Mouse (Mus musculus) neural tube, embryonic 12.5 days (tissue): ENCODE data around the gene Zbtb7b. TPM values are rescaled to one million over a fixed set of nuclear protein-coding genes. Genes with fewer than 3 reads are reported as not detected.

ENCODE experiments used
- ATAC-seq: fragments of 200-750 bp; cut with Nextera tagmentation; 2 replicates; pipeline ENCODE4 v1.8.0; 2017; ENCODE audit warnings: low read depth, mild to moderate bottlenecking, moderate TSS enrichment, moderate library complexity; ENCODE audit not compliant: low FRiP score
- H3K27ac ChIP-seq: fragments of 300-500 bp; sonication (generic); 2 replicates; pipeline ENCODE4 v1.5.1; 2016
- H3K27me3 ChIP-seq: fragments of 300-500 bp; sonication (generic); replicated peaks from 2 replicates; pipeline ENCODE4 v1.6.1; 2016; ENCODE audit warnings: mild to moderate bottlenecking
- H3K36me3 ChIP-seq: fragments of 300-500 bp; sonication (generic); 2 replicates; pipeline ENCODE4 v1.6.1; 2016; ENCODE audit warnings: mild to moderate bottlenecking
- H3K4me1 ChIP-seq: fragments of 300-500 bp; sonication (generic); 2 replicates; pipeline ENCODE4 v1.6.1; 2016
- H3K4me2 ChIP-seq: fragments of 300-500 bp; sonication (generic); replicated peaks from 2 replicates; pipeline ENCODE4 v1.6.1; 2016; ENCODE audit warnings: mild to moderate bottlenecking
- H3K4me3 ChIP-seq: fragments of 300-500 bp; sonication (generic); 2 replicates; pipeline ENCODE4 v1.5.1; 2016
- H3K9ac ChIP-seq: fragments of 300-500 bp; sonication (generic); 2 replicates; pipeline ENCODE4 v1.6.1; 2016; ENCODE audit warnings: mild to moderate bottlenecking
- H3K9me3 ChIP-seq: fragments of 300-500 bp; sonication (generic); 2 replicates; pipeline ENCODE4 v1.6.1; 2016; ENCODE audit warnings: mild to moderate bottlenecking
- WGBS: fragments of 180-500 bp; shearing (Covaris S2); methylation state at CpG from one replicate; pipeline ENCODE4 v1.1.7; 2016; 5-methylcytosine and 5-hydroxymethylcytosine counted together
- polyA plus RNA-seq: library from polyadenylated mRNA; unstranded; fragments of >200 nt; fragmentation: Nextera tagmentation; extraction: Ambion mirVana; gene quantifications from 2 replicates; pipeline ENCODE4 v1.2.1, GENCODE M21; 2016

The Zbtb7b gene
- polyA plus RNA-seq, 1 experiment from 2014 or later: 0.71 TPM

DNA sequence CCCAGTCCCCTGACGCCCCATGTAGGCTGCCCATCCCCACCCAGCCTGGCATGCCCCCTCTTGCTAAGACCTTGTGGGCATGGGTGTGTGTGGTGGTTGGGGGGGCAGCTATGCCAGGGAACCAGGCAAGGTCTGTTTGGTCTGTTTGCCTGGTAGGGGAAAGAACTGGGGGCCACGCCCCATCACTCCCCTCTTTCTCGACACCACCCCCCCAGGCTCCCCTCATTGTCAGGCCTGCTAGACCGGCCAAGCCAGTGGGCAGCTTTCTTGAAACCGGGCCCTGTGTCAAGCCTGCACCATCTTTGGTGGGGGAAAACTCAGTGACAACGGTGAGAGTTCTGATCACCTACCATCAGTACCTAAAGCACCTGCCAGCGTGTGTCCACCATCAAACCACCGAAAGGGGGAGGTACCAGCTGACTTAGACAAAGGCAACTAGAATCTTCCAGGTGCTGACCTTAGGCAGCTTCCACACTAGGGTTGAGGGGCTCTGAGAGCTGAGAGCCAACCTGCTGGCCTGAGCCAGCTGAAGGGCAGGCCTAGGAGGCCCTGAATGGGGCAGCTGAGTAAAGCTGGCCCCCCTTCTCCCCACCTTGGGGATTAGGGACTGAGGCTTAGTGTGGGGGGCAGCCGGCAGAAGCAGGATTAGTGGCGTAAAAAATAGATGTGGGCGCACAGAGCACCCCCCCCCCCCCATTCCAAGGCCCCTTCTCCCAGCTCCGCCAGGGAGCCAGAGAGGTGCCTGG, 10.1 kb downstream of the Zbtb7b start:
- no peak overlapping the region for H3K27ac ChIP-seq
- H3K4me3 ChIP-seq: no peak overlapping the region

DNA sequence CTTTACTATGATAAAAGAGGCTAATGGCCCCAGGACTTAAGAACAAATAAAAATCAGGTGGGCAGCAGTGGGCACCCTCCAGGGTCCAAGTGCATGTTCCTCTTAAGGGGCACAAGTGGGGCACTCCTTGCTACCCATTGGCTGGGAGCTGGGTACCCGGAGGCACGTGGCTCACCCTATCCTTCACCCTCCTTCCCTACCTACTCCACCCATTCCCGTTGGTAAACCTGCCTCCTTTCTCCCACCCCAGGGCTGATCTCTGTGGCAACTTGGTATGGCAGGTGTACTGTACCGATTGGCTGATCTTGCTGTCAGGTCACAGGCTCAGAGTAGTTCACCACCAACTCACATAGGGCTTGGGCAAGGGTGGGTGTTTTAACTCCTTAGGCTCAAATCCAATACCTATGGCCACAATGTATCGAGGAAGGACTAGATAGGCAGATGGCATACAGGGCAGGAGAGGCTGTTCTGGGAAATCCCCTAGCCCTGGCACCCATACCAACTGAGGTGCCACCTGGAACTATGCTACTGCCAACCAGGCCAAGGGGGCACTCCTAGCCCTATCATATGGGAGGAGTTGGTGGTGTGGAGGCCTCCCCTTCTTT, 10.8 kb downstream of the Zbtb7b start:
- 85% methylated on average over 5 of the region's 5 CpGs for WGBS
- H3K4me2 ChIP-seq: no peak overlapping the region
- no peak overlapping the region for H3K9ac ChIP-seq
- no peaks in the 10 kb centered on the region for H3K36me3 ChIP-seq
- H3K9me3 ChIP-seq: no peaks in the 10 kb centered on the region
- H3K27me3 ChIP-seq: no peaks in the 10 kb centered on the region
- H3K4me3 ChIP-seq: no peak overlapping the region
- ATAC-seq: no peak
- H3K27ac ChIP-seq: no peak overlapping the region
- H3K4me1 ChIP-seq: peaks cover 3% of the 10 kb centered on the region; the same call in 1 of the 2 replicates

More for the DNA sequence above, 10.1 kb downstream of the Zbtb7b start:
- H3K4me1 ChIP-seq: no peaks in the 10 kb centered on the region; the same call in 1 of the 2 replicates
- no peaks in the 10 kb centered on the region for H3K9me3 ChIP-seq
- H3K36me3 ChIP-seq: no peaks in the 10 kb centered on the region
- H3K9ac ChIP-seq: no peak overlapping the region
- no peaks in the 10 kb centered on the region for H3K27me3 ChIP-seq
- 78% methylated on average over 12 of the region's 12 CpGs for WGBS
- no peak for ATAC-seq
- H3K4me2 ChIP-seq: no peak overlapping the region

DNA sequence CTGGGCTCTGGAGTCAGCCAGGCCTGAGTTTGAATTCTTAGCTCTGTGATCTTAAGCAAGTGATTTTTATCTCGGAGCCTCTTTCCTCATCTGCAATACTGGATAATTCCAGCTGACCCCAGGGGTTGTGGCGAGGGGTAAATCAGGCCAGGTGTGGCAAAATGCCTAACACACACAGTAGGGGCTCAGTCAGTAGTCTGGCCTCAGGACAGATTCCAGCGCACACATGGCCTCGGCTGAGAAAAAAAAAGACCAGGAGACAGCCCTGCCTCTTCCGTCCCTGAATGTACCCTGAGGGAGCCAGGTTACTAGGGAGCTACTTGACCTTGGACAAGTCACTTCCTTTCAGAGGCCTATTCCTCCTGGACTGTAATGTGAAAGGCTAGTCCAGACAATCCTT, 11.6 kb downstream of the Zbtb7b start:
- H3K9ac ChIP-seq: no peak overlapping the region
- peaks cover 10% of the 10 kb centered on the region; the same call in 1 of the 2 replicates for H3K4me1 ChIP-seq
- H3K4me2 ChIP-seq: no peak overlapping the region
- no peaks in the 10 kb centered on the region for H3K27me3 ChIP-seq
- no peak overlapping the region for H3K4me3 ChIP-seq
- no peak for ATAC-seq
- 84% methylated on average over 5 of the region's 5 CpGs for WGBS
- no peaks in the 10 kb centered on the region for H3K9me3 ChIP-seq
- H3K36me3 ChIP-seq: no peaks in the 10 kb centered on the region
- no peak overlapping the region for H3K27ac ChIP-seq

DNA sequence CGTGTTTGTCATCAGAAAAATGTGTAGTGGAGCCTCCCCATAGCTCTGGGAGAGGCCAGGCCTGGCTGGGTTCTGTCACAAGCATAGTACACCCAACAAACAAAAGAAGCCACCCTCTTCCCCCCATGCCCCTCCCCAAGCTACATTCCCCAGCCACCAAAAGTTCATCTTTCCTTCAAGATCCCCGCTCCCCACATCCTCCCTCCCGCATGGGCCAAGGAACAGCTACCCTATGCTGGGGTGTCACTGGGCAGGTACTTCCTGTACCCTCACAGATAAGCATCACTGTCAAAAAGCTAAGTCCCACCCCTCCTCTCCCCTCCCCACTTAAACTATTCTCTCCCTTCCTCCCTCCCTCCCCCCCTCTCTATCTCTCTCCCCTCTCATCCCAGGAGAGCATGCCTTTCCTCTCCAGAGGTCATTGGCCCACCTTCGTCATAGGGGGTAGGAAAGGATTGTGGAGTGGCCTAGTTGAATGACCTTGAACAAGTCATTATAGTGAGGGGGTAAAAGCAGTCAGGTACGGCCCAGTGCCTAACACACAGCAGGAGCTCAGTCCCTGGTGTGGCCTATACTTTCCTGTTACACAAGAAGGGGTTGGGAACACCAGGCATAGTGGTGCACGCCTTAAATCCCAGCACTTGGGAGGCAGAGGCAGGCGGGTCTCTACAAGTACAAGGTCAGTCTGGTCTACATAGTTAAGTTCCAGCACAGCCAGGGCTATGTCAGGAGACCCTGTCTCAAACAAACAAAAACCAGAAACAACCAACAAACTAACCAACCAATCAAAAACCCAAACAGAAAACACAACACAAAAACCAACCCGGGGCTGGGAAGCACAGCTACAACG, 12.3 kb downstream of the Zbtb7b start:
- peaks cover 13% of the 10 kb centered on the region; the same call in 1 of the 2 replicates for H3K4me1 ChIP-seq
- no peak overlapping the region for H3K4me3 ChIP-seq
- no peak for ATAC-seq
- no peak overlapping the region for H3K27ac ChIP-seq
- H3K27me3 ChIP-seq: no peaks in the 10 kb centered on the region
- 87% methylated on average over 9 of the region's 9 CpGs for WGBS
- H3K36me3 ChIP-seq: no peaks in the 10 kb centered on the region
- no peak overlapping the region for H3K9ac ChIP-seq
- H3K4me2 ChIP-seq: no peak overlapping the region
- no peaks in the 10 kb centered on the region for H3K9me3 ChIP-seq

DNA sequence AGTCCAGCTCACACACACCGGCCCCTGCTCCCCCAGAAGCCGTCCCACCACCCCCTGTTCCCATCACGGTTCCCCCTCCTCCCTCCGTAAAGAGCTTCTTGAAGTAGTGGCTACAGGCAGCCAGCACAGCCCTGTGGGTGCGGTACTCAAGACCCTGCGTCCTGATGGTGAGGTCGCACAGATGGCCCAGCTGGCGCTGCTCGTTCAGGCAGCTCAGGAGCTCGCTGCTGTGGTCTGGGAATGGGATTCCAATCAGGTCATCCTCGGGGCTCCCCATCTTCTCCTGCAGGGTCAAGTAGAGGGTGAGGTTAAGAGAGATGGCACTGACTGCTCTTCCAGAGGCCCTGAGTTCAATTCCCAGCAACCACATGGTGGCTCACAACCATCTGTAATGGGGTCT, 13.3 kb downstream of the Zbtb7b start:
- WGBS: 78% methylated on average over 11 of the region's 11 CpGs
- ATAC-seq: no peak
- H3K4me3 ChIP-seq: no peak overlapping the region
- peaks cover 13% of the 10 kb centered on the region; the same call in 1 of the 2 replicates for H3K4me1 ChIP-seq
- no peaks in the 10 kb centered on the region for H3K36me3 ChIP-seq
- H3K27ac ChIP-seq: no peak overlapping the region
- H3K4me2 ChIP-seq: no peak overlapping the region
- H3K27me3 ChIP-seq: no peaks in the 10 kb centered on the region
- H3K9ac ChIP-seq: no peak overlapping the region
- H3K9me3 ChIP-seq: no peaks in the 10 kb centered on the region

DNA sequence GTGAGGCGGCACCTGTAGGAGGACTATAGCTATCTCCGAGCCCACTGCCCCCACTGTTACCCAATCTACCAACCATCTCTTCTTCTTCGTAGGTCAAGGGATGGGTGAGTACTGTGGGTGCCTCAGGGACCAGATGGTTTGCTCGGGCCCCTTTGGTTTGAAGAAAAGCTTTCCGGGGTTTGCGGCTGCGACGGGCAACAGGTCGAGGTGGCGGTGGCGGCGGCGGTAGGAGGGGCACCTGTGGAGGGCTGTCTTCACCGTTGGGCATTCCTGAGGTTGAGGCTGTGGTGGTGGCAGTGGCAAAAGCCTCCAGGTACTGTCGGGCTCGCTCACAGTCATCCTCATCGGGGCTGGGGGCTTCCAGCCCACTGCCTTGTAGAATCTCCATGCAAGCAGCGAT, 13.9 kb downstream of the Zbtb7b start:
- Histone ChIP-seq H3K27me3 (no peaks in the 10 kb centered on the region), H3K4me3 (no peak overlapping the region), H3K9me3 (no peaks in the 10 kb centered on the region), H3K4me1 (peaks cover 13% of the 10 kb centered on the region; the same call in 1 of the 2 replicates), H3K36me3 (no peaks in the 10 kb centered on the region), H3K9ac (no peak overlapping the region), H3K4me2 (no peak overlapping the region), H3K27ac (no peak overlapping the region)
- no peak for ATAC-seq
- 95% methylated on average over 18 of the region's 18 CpGs for WGBS

DNA sequence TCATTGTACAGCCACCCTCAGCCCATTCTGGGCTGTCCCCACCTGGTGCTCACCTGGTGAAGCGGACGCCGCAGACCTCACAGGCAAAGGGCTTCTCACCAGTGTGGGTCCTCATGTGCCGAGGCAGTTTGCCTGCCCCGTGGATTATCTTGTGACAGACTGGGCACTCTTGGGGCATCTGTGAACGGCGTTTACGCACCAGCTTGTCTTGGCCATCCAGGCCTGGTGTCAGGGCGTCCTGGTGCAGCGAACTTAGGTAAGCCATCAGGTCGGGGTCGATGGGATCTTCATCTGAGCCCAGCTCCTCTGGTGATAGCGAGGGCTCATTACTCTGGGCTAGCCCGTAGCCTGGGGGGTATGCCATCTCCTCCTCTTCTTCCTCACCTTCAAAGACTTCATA, 14.3 kb downstream of the Zbtb7b start:
- H3K9ac ChIP-seq: no peak overlapping the region
- no peak overlapping the region for H3K4me2 ChIP-seq
- H3K27me3 ChIP-seq: no peaks in the 10 kb centered on the region
- no peak overlapping the region for H3K4me3 ChIP-seq
- ATAC-seq: no peak
- H3K27ac ChIP-seq: no peak overlapping the region
- no peaks in the 10 kb centered on the region for H3K36me3 ChIP-seq
- H3K4me1 ChIP-seq: peaks cover 13% of the 10 kb centered on the region; the same call in 1 of the 2 replicates
- 95% methylated on average over 14 of the region's 14 CpGs for WGBS
- no peaks in the 10 kb centered on the region for H3K9me3 ChIP-seq

DNA sequence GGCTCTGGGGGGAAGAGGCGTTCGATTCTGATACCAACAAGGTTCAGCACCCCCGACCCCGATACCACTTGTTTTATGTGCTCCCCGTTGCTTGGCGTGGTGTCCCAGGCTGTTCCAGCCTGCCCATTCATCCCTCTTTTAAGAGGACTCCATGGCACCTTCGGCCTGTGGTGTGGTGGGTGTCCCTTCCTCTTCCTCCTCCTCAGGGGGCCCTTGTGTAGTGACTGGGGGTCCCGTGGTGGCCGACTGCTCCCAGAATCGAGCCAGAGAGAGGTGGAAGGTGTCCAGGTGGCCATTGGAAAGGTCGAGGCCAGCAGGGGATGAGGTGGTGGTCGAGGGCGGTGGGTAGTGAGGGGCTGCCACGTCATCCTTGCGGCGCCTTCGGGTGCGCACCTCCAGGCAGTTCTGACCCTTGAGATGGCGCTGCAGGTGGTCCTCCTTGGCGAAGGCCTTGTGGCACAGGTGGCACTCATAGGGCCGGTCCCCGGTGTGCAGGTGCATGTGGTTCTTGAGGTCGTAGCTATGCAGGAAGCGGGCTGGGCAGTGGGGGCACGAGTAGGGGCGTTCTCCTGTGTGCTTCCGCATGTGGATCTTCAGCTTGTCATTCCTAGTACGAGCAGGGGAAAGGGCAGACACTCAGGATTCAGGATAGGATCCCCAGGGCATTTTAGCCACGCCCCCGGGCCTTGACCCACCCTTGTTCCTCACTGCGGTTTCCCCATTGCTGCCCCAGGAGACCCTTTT, 15.0 kb downstream of the Zbtb7b start:
- Histone ChIP-seq H3K4me3 (no peak overlapping the region), H3K4me2 (no peak overlapping the region), H3K9ac (no peak overlapping the region), H3K27me3 (no peaks in the 10 kb centered on the region), H3K9me3 (no peaks in the 10 kb centered on the region), H3K27ac (no peak overlapping the region), H3K36me3 (no peaks in the 10 kb centered on the region), H3K4me1 (peaks cover 13% of the 10 kb centered on the region; the same call in 1 of the 2 replicates)
- ATAC-seq: no peak
- 87% methylated on average over 31 of the region's 31 CpGs for WGBS

DNA sequence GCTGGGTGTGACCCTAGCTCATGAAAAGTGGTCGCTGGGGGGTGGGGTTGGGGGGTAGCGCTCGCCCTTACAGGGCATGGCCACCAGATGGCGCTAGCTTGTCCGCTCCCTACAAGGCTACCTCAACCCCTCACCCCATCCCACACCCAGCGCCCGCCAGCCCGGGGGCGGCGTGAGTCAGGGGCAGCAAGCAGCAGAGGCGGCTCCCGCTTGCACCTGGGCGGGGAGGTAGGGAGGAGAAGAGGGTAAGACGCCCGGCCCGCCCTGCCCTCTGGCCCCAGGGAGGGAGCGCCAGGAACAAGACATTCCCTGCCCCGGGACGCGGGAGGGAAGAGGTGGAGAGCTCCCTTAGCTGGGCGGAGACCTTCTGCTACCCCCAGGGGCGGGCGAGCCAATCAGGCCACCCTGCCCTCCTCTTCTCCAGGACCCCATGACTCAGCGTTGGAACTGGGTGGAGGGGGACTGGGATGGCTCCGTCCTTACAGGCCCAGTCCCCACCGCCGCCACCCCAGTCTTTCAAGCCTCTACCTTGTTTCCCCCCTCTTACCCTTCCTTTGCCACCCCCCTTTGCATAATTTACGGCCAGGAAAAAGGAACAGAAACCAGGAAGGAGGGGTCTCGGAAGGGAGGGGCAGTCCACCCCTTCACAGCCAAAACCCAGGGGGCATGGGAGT, 16.0 kb downstream of the Zbtb7b start:
- Histone ChIP-seq H3K27ac (no peak overlapping the region), H3K4me1 (peaks cover 13% of the 10 kb centered on the region; the same call in 1 of the 2 replicates), H3K27me3 (no peaks in the 10 kb centered on the region), H3K4me2 (peak overlapping the region; percentile 75), H3K9ac (peak overlapping the region; percentile 64), H3K4me3 (peak overlapping the region; percentile 51), H3K9me3 (no peaks in the 10 kb centered on the region), H3K36me3 (no peaks in the 10 kb centered on the region)
- peak; percentile 92 for ATAC-seq
- WGBS: 2% methylated on average over 29 of the region's 29 CpGs

DNA sequence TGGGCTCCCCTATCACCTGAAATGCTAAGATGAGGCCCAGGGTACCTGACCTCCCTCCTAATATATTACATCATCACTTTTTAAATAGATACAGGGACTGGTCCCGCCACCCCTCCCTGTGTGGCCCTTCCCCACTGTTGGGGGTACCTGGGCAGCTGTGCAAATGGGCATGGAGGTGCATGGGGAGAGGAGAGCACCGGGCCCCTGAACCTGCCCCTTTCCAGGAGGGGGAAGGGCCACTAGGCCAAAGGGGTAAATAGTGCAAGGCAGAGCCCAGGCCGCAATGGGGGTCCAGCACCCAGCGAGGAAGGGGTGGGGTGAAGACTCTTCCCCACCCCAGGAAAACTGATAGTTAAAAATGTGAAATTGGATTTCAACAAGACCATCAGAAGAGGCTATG, 16.7 kb downstream of the Zbtb7b start:
- peaks cover 13% of the 10 kb centered on the region; the same call in 1 of the 2 replicates for H3K4me1 ChIP-seq
- H3K9me3 ChIP-seq: no peaks in the 10 kb centered on the region
- H3K4me2 ChIP-seq: peak overlapping the region; percentile 75
- no peak overlapping the region; the same call in 1 of the 2 replicates for H3K9ac ChIP-seq
- H3K27ac ChIP-seq: no peak overlapping the region
- no peak for ATAC-seq
- no peaks in the 10 kb centered on the region for H3K27me3 ChIP-seq
- H3K36me3 ChIP-seq: no peaks in the 10 kb centered on the region
- H3K4me3 ChIP-seq: no peak overlapping the region
- 74% methylated on average over 4 of the region's 4 CpGs for WGBS

DNA sequence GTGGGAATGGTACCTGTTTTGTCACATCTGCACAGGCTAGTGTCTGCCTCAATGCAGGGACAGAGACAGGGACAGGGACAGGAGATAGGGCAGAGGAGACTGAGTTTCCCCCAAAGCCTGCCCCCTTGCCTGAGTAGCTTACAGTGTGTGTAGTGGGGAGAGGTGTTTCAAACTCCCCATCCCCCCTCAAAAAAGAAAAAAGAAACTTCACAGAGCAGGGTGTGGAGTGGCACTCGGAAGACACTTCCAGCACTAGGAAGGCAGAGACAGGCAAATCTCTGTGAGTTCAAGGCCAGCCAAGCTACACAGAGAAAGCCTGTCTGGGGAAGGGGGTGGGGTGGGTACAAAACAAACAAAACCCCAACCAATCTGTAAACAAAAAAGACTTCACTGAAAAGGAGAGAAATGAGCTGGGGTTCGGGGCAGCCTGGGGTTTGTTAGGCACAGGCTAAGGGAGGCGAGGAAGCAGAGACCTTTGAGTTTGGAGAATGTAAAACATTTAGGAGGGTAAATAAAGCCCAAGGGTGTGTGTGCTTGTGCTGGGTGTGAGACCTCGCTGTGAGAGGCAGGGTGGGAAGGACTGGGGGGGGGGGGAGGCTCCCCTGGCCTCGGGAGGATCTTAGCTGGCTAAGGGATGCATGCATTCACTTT, 20.9 kb downstream of the Zbtb7b start:
- 43% methylated on average over 5 of the region's 5 CpGs for WGBS

More for the DNA sequence above, 20.9 kb downstream of the Zbtb7b start:
- Histone ChIP-seq H3K36me3 (no peaks in the 10 kb centered on the region), H3K4me3 (no peak overlapping the region), H3K4me1 (peaks cover 10% of the 10 kb centered on the region; the same call in 1 of the 2 replicates), H3K27ac (no peak overlapping the region), H3K4me2 (no peak overlapping the region), H3K9ac (no peak overlapping the region), H3K27me3 (no peaks in the 10 kb centered on the region), H3K9me3 (no peaks in the 10 kb centered on the region)
- ATAC-seq: no peak
